Mouse (Mus musculus): ENCODE results near the gene Adm. TPM values are rescaled to one million over a fixed set of nuclear protein-coding genes. Genes with fewer than 3 reads are reported as not detected.

Adm gene
- polyA plus RNA-seq, 1 experiment from 2014 or later: 2.5 TPM

GRCm38 (mm10) chr7:110666537-110666936, 39.1 kb downstream of the Adm start:
- 0 out of 2 replicates have a peak, but pooled peaks have one; percentile 36 for ATAC-seq (ENCODE audit: insufficient read depth)
- WGBS: 30% methylated on average over 5 of the region's 5 CpGs
- no peaks in the 10 kb centered on the region for H3K27me3 ChIP-seq (ENCODE audit: insufficient read depth, low read length)
- H3K9ac ChIP-seq: no peak overlapping the region
- H3K4me1 ChIP-seq (ENCODE audit: insufficient read depth): peaks cover 18% of the 10 kb centered on the region
- H3K27ac ChIP-seq (ENCODE audit: low read depth): peak overlapping the region; percentile 76
- H3K4me3 ChIP-seq (ENCODE audit: low read depth, low read length): no peak overlapping the region
- no peaks in the 10 kb centered on the region for H3K9me3 ChIP-seq (ENCODE audit: low read depth, low read length)
- no peaks in the 10 kb centered on the region for H3K36me3 ChIP-seq (ENCODE audit: insufficient read depth)
- DNase-seq: peak; percentile 55
- H3K4me2 ChIP-seq: no peak overlapping the region
- TF ChIP-seq CTCF (IDR thresholded peaks at IDR 0.05; ENCODE audit: low read depth): no peak

GRCm38 (mm10) chr7:110668247-110668646, 40.8 kb downstream of the Adm start:
- TF ChIP-seq CTCF (IDR thresholded peaks at IDR 0.05; ENCODE audit: low read depth): no peak
- Histone ChIP-seq H3K27ac (ENCODE audit: low read depth) (peak overlapping the region; percentile 58; the same call in 1 of the 2 replicates), H3K27me3 (ENCODE audit: insufficient read depth, low read length) (no peaks in the 10 kb centered on the region), H3K36me3 (ENCODE audit: insufficient read depth) (no peaks in the 10 kb centered on the region), H3K9me3 (ENCODE audit: low read depth, low read length) (no peaks in the 10 kb centered on the region), H3K4me2 (no peak overlapping the region), H3K4me3 (ENCODE audit: low read depth, low read length) (no peak overlapping the region), H3K9ac (no peak overlapping the region), H3K4me1 (ENCODE audit: insufficient read depth) (peaks cover 19% of the 10 kb centered on the region)
- ATAC-seq (ENCODE audit: insufficient read depth) (peak; percentile 68), DNase-seq (peak; percentile 65)
- 36% methylated on average over 6 of the region's 6 CpGs for WGBS

- Histone ChIP-seq H3K36me3 (ENCODE audit: insufficient read depth) (no peaks in the 10 kb centered on the region), H3K9me3 (ENCODE audit: low read depth, low read length) (no peaks in the 10 kb centered on the region), H3K9ac (no peak overlapping the region), H3K27me3 (ENCODE audit: insufficient read depth, low read length) (no peaks in the 10 kb centered on the region), H3K27ac (ENCODE audit: low read depth) (peak overlapping the region; percentile 58; the same call in 1 of the 2 replicates), H3K4me3 (ENCODE audit: low read depth, low read length) (no peak overlapping the region), H3K4me2 (no peak overlapping the region), H3K4me1 (ENCODE audit: insufficient read depth) (peaks cover 19% of the 10 kb centered on the region)
- no peak for TF ChIP-seq CTCF (IDR thresholded peaks at IDR 0.05; ENCODE audit: low read depth)
- ATAC-seq (ENCODE audit: insufficient read depth): peak; percentile 18; the same call in 1 of the 2 replicates
- 24% methylated on average over 5 of the region's 5 CpGs for WGBS
- DNase-seq: peak; percentile 62
Measured at GRCm38 (mm10) chr7:110668756-110669155, 41.3 kb downstream of the Adm start.

GRCm38 (mm10) chr7:110671121-110671680, 43.7 kb downstream of the Adm start:
- peaks cover 19% of the 10 kb centered on the region for H3K4me1 ChIP-seq (ENCODE audit: insufficient read depth)
- DNase-seq (peak; percentile 27), ATAC-seq (ENCODE audit: insufficient read depth) (no peak)
- H3K9ac ChIP-seq: no peak overlapping the region
- peak overlapping the region; percentile 33; the same call in 1 of the 2 replicates for H3K27ac ChIP-seq (ENCODE audit: low read depth)
- 37% methylated on average over 6 of the region's 6 CpGs for WGBS
- H3K4me3 ChIP-seq (ENCODE audit: low read depth, low read length): no peak overlapping the region
- no peaks in the 10 kb centered on the region for H3K36me3 ChIP-seq (ENCODE audit: insufficient read depth)
- H3K9me3 ChIP-seq (ENCODE audit: low read depth, low read length): no peaks in the 10 kb centered on the region
- H3K27me3 ChIP-seq (ENCODE audit: insufficient read depth, low read length): no peaks in the 10 kb centered on the region
- no peak for TF ChIP-seq CTCF (IDR thresholded peaks at IDR 0.05; ENCODE audit: low read depth)
- H3K4me2 ChIP-seq: no peak overlapping the region

Other genes starting within 250 kb of the Adm start
- 43.2 and 45.4 TPM in 2 replicates for gene Sbf2, start 12.7 kb upstream of the Adm start, polyA plus RNA-seq (2014; fragmentation: Nextera tagmentation; extraction: Ambion mirVana)
- 1.4 and 2.6 TPM in 2 replicates for gene Ampd3, start 140.5 kb downstream of the Adm start, polyA plus RNA-seq (2014; fragmentation: Nextera tagmentation; extraction: Ambion mirVana)
- 37.1 and 39.1 TPM in 2 replicates for gene Rnf141, start 216.8 kb downstream of the Adm start, polyA plus RNA-seq (2014; fragmentation: Nextera tagmentation; extraction: Ambion mirVana)
- gene Lyve1, start 235.6 kb downstream of the Adm start, polyA plus RNA-seq (2014; fragmentation: Nextera tagmentation; extraction: Ambion mirVana): 33.8 and 37.6 TPM in 2 replicates

Measured in lung, embryonic 14.5 days (tissue).